Comparison of ENCODE assay signal across 7 mouse cellular contexts in the genomic region with DNA sequence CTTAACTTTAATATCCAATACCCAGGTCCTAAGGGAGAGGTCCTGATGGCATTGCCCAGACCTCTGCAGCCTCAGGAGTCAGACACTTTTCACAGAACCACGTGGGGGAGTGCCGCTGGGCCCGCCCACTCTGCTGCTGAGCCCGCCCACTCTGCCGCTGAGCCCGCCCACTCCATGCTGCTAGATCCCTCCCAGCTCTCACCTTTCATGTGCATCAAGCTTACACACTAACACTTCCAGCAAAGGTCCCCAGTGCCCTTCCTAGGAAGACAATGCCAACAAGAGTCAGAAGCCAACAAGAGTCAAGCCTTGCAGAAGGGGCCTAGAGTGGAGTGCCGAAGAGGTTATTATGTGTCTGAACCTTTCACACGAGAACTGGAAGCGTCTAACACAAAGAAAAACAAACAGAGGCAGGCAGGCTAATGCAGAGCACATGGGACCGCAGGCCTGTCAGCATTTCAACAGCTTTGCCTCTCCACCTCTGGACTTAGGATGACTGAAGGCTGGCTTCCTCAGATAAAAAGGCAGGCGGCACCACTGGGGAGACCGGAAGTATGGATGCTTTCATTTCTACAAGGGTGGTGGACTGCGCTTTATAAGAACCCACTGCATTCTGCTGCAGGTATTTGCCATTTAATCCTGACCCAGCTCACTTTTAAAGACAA. TPM values are rescaled to one million over a fixed set of nuclear protein-coding genes. Genes with fewer than 3 reads are reported as not detected.
DNase-seq lines count a peak whose midpoint lies in the region; ATAC-seq lines count a peak whose summit lies in the region.

No protein-coding gene starts in this region.

- H3K4me3 ChIP-seq in neural tube, embryonic 15.5 days (replicated peaks) = no peak overlapping the region
- no peak overlapping the region for H3K4me3 ChIP-seq in heart, embryonic 16.5 days (ENCODE audit: low read length)
- no peak overlapping the region for H3K4me3 ChIP-seq in liver, embryonic 12.5 days

- ATAC-seq in neural tube, embryonic 15.5 days (ENCODE audit: low FRiP score) = no peak
- 0 out of 2 replicates have a peak, but pooled peaks have one; percentile 3 for ATAC-seq in heart, embryonic 16.5 days (replicated peaks; ENCODE audit: extremely low read depth, insufficient read depth, low FRiP score)
- ATAC-seq in liver, embryonic 12.5 days = peak; percentile 31; the same call in 1 of the 2 replicates

- no peaks in the 10 kb centered on the region for H3K27me3 ChIP-seq in neural tube, embryonic 15.5 days (replicated peaks)
- no peaks in the 10 kb centered on the region for H3K27me3 ChIP-seq in heart, embryonic 16.5 days (ENCODE audit: control insufficient read depth, insufficient read depth, low read length)
- H3K27me3 ChIP-seq in liver, embryonic 12.5 days (replicated peaks) = no peaks in the 10 kb centered on the region

- WGBS in neural tube, embryonic 15.5 days = 54% methylated on average over 13 of the region's 13 CpGs
- 30% methylated on average over 13 of the region's 13 CpGs for WGBS in heart, embryonic 16.5 days
- 50% methylated on average over 13 of the region's 13 CpGs for WGBS in liver, embryonic 12.5 days (ENCODE audit: insufficient replicate concordance)

- peaks cover 8% of the 10 kb centered on the region for H3K4me1 ChIP-seq in neural tube, embryonic 15.5 days
- peaks cover 42% of the 10 kb centered on the region for H3K4me1 ChIP-seq in heart, embryonic 16.5 days (ENCODE audit: control insufficient read depth, insufficient read depth, low read length)
- peaks cover 26% of the 10 kb centered on the region for H3K4me1 ChIP-seq in liver, embryonic 12.5 days

- no peak overlapping the region for H3K4me2 ChIP-seq in neural tube, embryonic 15.5 days
- H3K4me2 ChIP-seq in heart, embryonic 16.5 days (ENCODE audit: low read depth, low read length) = peak overlapping the region; percentile 13; the same call in 1 of the 2 replicates
- H3K4me2 ChIP-seq in liver, embryonic 12.5 days = no peak overlapping the region

- no peaks in the 10 kb centered on the region for H3K36me3 ChIP-seq in neural tube, embryonic 15.5 days
- H3K36me3 ChIP-seq in heart, embryonic 16.5 days (ENCODE audit: control insufficient read depth, insufficient read depth) = no peaks in the 10 kb centered on the region
- no peaks in the 10 kb centered on the region for H3K36me3 ChIP-seq in liver, embryonic 12.5 days

- H3K27ac ChIP-seq in neural tube, embryonic 15.5 days (replicated peaks) = no peak overlapping the region
- H3K27ac ChIP-seq in heart, embryonic 16.5 days (ENCODE audit: low read length) = peak overlapping the region; percentile 34; the same call in 1 of the 2 replicates
- H3K27ac ChIP-seq in liver, embryonic 12.5 days = no peak overlapping the region

- H3K9me3 ChIP-seq in neural tube, embryonic 15.5 days (replicated peaks) = no peaks in the 10 kb centered on the region
- no peaks in the 10 kb centered on the region for H3K9me3 ChIP-seq in heart, embryonic 16.5 days (replicated peaks; ENCODE audit: control insufficient read depth, low read length)
- no peaks in the 10 kb centered on the region for H3K9me3 ChIP-seq in liver, embryonic 12.5 days (replicated peaks)

- no peak overlapping the region for H3K9ac ChIP-seq in neural tube, embryonic 15.5 days (replicated peaks)
- H3K9ac ChIP-seq in heart, embryonic 16.5 days (ENCODE audit: low read length) = no peak overlapping the region
- H3K9ac ChIP-seq in liver, embryonic 12.5 days = no peak overlapping the region

- peak; percentile 61 for DNase-seq in neural tube, embryonic 10.5 days (ENCODE audit: extremely low spot score, low spot score)
- peak; percentile 39 for DNase-seq in yolk sac, embryonic 10.5 days (ENCODE audit: low spot score)
- DNase-seq in thymus, postnatal 0 days (ENCODE audit: low spot score) = no peak
- no peak for DNase-seq in Muller cell, postnatal 12 days (ENCODE audit: inconsistent ontology term)

RNA-seq across cellular contexts. Expression of gene Itga9, which starts 13.8 kb away (rescaled TPM):
- 2.6 and 5.8 TPM in 2 replicates for polyA plus RNA-seq in neural tube, embryonic 15.5 days (2015; fragmentation: Nextera tagmentation; extraction: Ambion mirVana)
- polyA plus RNA-seq in heart, embryonic 16.5 days (2015; fragmentation: Nextera tagmentation; extraction: Ambion mirVana) = 3.1 and 8.8 TPM in 2 replicates
- polyA plus RNA-seq in liver, embryonic 12.5 days (2016; fragmentation: Nextera tagmentation; extraction: Ambion mirVana) = 6.6 and 7.4 TPM in 2 replicates
- 1.9 and 3.3 TPM in 2 replicates for polyA plus RNA-seq in thymus, postnatal 0 days (2015; fragmentation: Nextera tagmentation; extraction: Ambion mirVana)

Comparison
In these comparisons a context has a peak if more than half of its experiments do, and no peak if none do; other contexts are left out.
1. DNase-seq: peak in neural tube, embryonic 10.5 days (single experiment) and yolk sac, embryonic 10.5 days (single experiment); none in thymus, postnatal 0 days (single experiment) and Muller cell, postnatal 12 days (single experiment).